16 mouse cellular contexts compared by ENCODE assay signal in genomic region chr19:46901323-46901722, GRCm38 (mm10).
DNase-seq lines count a peak whose midpoint lies in the region; ATAC-seq lines count a peak whose summit lies in the region.
"Had no signal": no experiment of that assay in that cellular context is flagged by ENCODE, and none has a peak within 500 bp of the region (broad histone marks: within the 10 kb centered on the region; RNA-seq: fewer than 3 reads in every experiment).

No protein-coding gene starts in this region.

- H3K27me3 ChIP-seq in liver, embryonic 12.5 days (replicated peaks), result no peaks in the 10 kb centered on the region
- H3K27me3 ChIP-seq: limb, embryonic 12.5 days; midbrain, embryonic 12.5 days had no signal

- peak overlapping the region; percentile 85 for H3K27ac ChIP-seq in liver, embryonic 12.5 days
- H3K27ac ChIP-seq: embryonic facial prominence, embryonic 10.5 days; limb, embryonic 12.5 days; midbrain, embryonic 12.5 days had no signal

- peaks cover 4% of the 10 kb centered on the region for H3K9me3 ChIP-seq in liver, embryonic 12.5 days (replicated peaks)

- intact Hi-C loops in heart, postnatal 14 days (cut with DNase I), result no loop called here

- peak; percentile 70 to 74 for DNase-seq in heart, adult 18-20 months
- no peak for DNase-seq in heart, postnatal 14 days
- peak; percentile 72 for DNase-seq in adrenal gland, postnatal 10 days
- peak; percentile 46 to 65 for DNase-seq in monocyte, adult 2 months (ENCODE audit: low read depth in 1 of 2, low spot score in 2 of 2)
- no peak for DNase-seq in thymus, postnatal 14 days
- no peak for DNase-seq in thymus, postnatal 0 days (ENCODE audit: low spot score)
- DNase-seq in frontal cortex, adult 2 months (ENCODE audit: extremely low spot score in 1 of 2, low spot score in 1 of 2), result no peak
- DNase-seq: kidney, adult 18-20 months; layer of hippocampus, adult 9-11 months; thymus, postnatal 36 days had no signal

- peak overlapping the region; percentile 15; the same call in 1 of the 2 replicates for H3K9ac ChIP-seq in liver, embryonic 12.5 days
- H3K9ac ChIP-seq: limb, embryonic 12.5 days; midbrain, embryonic 12.5 days had no signal

- H3K4me3 ChIP-seq in liver, embryonic 12.5 days, result no peak overlapping the region
- H3K4me3 ChIP-seq: embryonic facial prominence, embryonic 10.5 days; limb, embryonic 12.5 days; midbrain, embryonic 12.5 days had no signal

- peak overlapping the region; percentile 37 for H3K4me2 ChIP-seq in liver, embryonic 12.5 days
- H3K4me2 ChIP-seq: limb, embryonic 12.5 days; midbrain, embryonic 12.5 days had no signal

- 58% methylated on average over 5 of the region's 5 CpGs for WGBS in liver, embryonic 12.5 days (ENCODE audit: insufficient replicate concordance)

- H3K36me3 ChIP-seq in liver, embryonic 12.5 days, result peaks cover 43% of the 10 kb centered on the region

- no peak; the same call in 1 of the 2 replicates for ATAC-seq in liver, embryonic 12.5 days
- ATAC-seq: CD4-positive, CD25-positive, alpha-beta regulatory T cell, adult 4 months; forebrain, embryonic 14.5 days had no signal

- peaks cover 71% of the 10 kb centered on the region for H3K4me1 ChIP-seq in liver, embryonic 12.5 days
- H3K4me1 ChIP-seq: embryonic facial prominence, embryonic 10.5 days; limb, embryonic 12.5 days; midbrain, embryonic 12.5 days had no signal

Comparison
In these comparisons a context has a peak if more than half of its experiments do, and no peak if none do; other contexts are left out.
1. DNase-seq: peak in heart, adult 18-20 months (2 of 2), adrenal gland, postnatal 10 days (single experiment) and monocyte, adult 2 months (2 of 2); none in heart, postnatal 14 days (0 of 2), thymus, postnatal 14 days (single experiment), thymus, postnatal 0 days (single experiment) and frontal cortex, adult 2 months (0 of 2).